Mouse (Mus musculus): ENCODE data around the gene Prkab1. TPM values are rescaled to one million over a fixed set of nuclear protein-coding genes. Genes with fewer than 3 reads are reported as not detected.

Prkab1 gene
- 35.0 TPM for polyA plus RNA-seq (2014; fragmentation: Illumina TruSeq; extraction: RNeasy Lipid Tissue Mini Kit (QIAGEN cat#74804); ENCODE audit: insufficient read depth, low read depth, low replicate concordance)

DNA sequence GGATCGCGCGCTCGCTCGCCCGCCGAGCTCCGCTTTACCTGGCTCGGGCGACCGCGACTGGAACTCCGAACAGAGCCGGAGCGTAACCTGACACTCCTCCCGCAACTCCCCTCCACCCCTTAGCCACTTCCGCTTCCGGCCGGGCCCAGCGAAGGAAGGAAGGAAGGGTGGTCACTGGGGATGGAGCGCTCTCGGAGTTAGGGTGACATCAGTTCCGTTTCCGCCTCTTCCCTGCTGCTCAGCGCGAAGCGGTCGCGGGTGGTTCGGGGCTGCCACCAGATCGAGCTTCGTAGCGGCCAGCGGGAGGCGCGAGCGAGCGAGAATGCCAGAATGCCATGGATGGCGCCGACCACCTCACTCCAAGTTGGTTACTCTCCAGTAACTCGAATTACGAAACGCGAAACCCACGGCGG is at the start of gene Prkab1:
Gene Prkab1, minus strand, starts transcription at position 182 of the 413 bp plus-strand sequence.

Other genes with a start within 250 kb of the Prkab1 start
- gene Cit, start 179.2 kb downstream of the Prkab1 start, polyA plus RNA-seq (2014; fragmentation: Illumina TruSeq; extraction: RNeasy Lipid Tissue Mini Kit (QIAGEN cat#74804); ENCODE audit: insufficient read depth, low read depth, low replicate concordance) = 0.54 TPM
- not detected for gene Tmem233, start 58.7 kb upstream of the Prkab1 start, polyA plus RNA-seq (2014; fragmentation: Illumina TruSeq; extraction: RNeasy Lipid Tissue Mini Kit (QIAGEN cat#74804); ENCODE audit: insufficient read depth, low read depth, low replicate concordance)

Data from lung, adult 10 weeks (tissue).